Mouse (Mus musculus) E14TG2a.4 (cell line): Measurements from ENCODE around the gene Prtg.

Source experiments
- H3K27me3 ChIP-seq: 2 replicates; pipeline ENCODE4 v1.6.1; 2014; ENCODE audit warnings: low read length, control low read depth; ENCODE audit not compliant: insufficient read depth
- H3K36me3 ChIP-seq: 2 replicates; pipeline ENCODE4 v1.6.1; 2014; ENCODE audit warnings: low read length, control low read depth; ENCODE audit not compliant: insufficient read depth
- H3K4me1 ChIP-seq: replicated peaks from 2 replicates; pipeline ENCODE4 v1.6.1; 2014; ENCODE audit warnings: low read depth, low read length, control low read depth
- H3K4me3 ChIP-seq: replicated peaks from 2 replicates; pipeline ENCODE4 v1.5.1; 2014; ENCODE audit warnings: mild to moderate bottlenecking, low read length
- H3K9me3 ChIP-seq: 2 replicates; pipeline ENCODE4 v1.6.1; 2014; ENCODE audit warnings: low read length, control low read depth
- CTCF ChIP-seq: conservative IDR thresholded peaks from 2 replicates; pipeline ENCODE4 v1.5.1; 2014; ENCODE audit warnings: low read length
- NANOG ChIP-seq: IDR thresholded peaks from 2 replicates; pipeline ENCODE4 v1.6.1; 2014; ENCODE audit warnings: borderline replicate concordance, low read length, mixed read lengths
- POU5F1 ChIP-seq: IDR thresholded peaks from 2 replicates; pipeline ENCODE4 v1.6.1; 2014; ENCODE audit warnings: low read length, borderline replicate concordance

The Prtg gene

DNA sequence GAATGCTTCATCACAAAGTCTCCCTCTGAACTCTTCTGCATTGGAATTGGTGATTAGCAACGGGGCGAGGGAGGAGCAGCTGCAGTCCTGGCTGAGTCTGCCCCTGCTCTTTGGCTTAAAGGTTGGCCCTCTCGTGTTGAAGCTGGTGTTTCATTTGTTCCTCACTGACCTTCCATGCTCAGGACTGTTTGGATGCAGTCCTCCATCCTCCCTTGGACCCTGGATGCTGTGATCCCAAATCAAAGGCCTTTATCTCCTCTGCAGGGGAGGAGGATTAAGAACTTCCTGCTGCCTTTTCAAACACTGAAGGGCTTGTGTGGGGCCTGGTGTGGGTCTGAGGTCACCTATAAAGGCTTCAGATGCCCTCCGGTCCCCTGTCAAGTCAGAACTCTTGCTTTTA lies 18.8 kb downstream of the Prtg start:
- no peaks in the 10 kb centered on the region for H3K36me3 ChIP-seq
- peaks cover 31% of the 10 kb centered on the region for H3K4me1 ChIP-seq
- H3K27me3 ChIP-seq: no peaks in the 10 kb centered on the region
- H3K4me3 ChIP-seq: 0 out of 2 replicates have a peak overlapping the region, but pooled peaks have one; percentile 3
- H3K9me3 ChIP-seq: no peaks in the 10 kb centered on the region
- TF ChIP-seq POU5F1: no peak
- TF ChIP-seq NANOG: no peak
- no peak for TF ChIP-seq CTCF

DNA sequence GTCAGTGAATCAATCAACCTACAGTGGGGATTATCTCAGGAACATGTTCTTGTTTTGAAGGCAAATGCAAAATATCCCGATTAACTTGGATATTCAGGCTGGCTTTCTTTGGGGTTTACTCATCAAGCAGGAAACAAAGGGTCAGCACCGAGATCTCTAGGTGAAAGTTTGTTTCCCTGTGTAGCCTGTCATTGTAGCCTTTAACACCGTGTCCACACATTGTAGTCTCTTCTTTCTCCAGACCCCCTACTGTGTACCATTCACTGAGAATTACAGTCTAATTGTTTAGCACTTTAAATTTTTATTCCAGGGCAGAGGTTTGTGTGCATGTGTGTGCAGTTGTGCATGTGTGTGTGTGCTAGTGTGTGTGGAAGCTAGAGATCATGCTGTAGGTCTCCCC lies 19.3 kb downstream of the Prtg start:
- Histone ChIP-seq H3K36me3 (no peaks in the 10 kb centered on the region), H3K9me3 (no peaks in the 10 kb centered on the region), H3K4me1 (peaks cover 31% of the 10 kb centered on the region), H3K27me3 (no peaks in the 10 kb centered on the region), H3K4me3 (no peak overlapping the region)
- TF ChIP-seq CTCF: no peak
- TF ChIP-seq NANOG: no peak
- no peak for TF ChIP-seq POU5F1

DNA sequence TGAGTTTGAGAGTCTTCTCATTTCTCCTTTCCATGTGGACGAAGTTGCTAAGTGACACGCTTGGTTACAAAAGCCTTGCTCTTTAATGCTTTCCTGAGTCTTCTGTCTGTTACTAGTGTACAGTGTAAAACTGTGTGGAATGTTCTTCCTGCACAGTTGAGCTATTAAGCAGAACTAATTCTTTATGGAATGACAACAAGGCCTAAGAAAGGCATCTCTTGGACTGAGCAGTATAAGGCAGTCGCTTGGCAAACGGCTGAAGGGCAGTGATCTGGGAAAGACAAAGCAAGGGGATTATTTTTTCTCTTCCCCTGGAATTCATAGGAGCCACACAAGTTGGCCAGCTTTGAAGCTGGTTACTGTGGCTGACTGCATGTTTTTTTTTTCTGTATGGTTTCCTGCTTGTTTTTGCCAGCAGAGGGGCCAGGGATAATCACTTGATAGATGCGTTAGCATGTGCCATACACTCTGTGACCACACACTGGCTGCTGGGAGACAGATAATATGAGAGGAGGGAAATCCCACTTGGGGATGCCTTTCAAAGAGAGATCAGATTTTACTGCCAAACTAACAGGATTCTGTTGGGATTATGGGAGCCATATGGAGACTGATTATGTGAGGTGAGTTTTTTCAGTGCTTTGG lies 22.1 kb downstream of the Prtg start:
- H3K4me3 ChIP-seq: no peak overlapping the region
- no peaks in the 10 kb centered on the region for H3K9me3 ChIP-seq
- H3K36me3 ChIP-seq: no peaks in the 10 kb centered on the region
- TF ChIP-seq CTCF (no peak), NANOG (no peak), POU5F1 (no peak)
- H3K27me3 ChIP-seq: no peaks in the 10 kb centered on the region
- H3K4me1 ChIP-seq: peaks cover 29% of the 10 kb centered on the region

DNA sequence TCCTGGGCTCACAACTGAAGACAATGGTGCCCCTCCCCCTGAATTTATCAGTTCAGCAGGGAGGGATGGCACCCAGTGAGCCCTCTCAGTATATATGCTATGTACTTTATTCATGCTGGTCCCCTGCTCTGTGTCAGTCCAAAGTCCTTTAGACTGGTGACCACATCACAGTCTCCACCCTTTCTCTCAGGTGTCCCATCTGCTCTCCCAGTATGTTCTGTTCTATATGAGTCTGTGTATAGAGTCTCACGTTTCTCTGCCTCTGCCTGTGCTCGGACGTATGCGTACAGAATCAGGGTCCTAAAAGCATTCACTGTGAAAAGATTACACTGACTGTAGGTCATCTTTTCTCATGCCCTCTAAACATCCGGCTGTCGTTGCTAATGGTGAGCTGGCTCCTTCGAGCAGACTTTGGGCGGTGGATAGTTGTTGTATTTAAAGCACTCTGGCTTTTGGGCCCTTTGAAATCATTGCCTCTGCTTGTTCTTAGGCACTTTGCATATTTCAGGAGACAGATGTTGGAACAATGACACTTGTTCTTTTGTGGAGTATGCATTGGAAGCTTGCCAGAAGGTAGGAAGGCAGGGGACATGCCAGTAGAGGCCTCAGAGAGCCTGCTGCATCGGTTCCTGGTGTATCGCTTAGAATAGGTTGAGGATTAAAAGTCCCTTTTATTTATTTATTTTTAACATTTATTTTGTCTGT lies 27.5 kb downstream of the Prtg start:
- Histone ChIP-seq H3K36me3 (no peaks in the 10 kb centered on the region), H3K27me3 (no peaks in the 10 kb centered on the region), H3K4me3 (no peak overlapping the region), H3K9me3 (no peaks in the 10 kb centered on the region), H3K4me1 (peaks cover 43% of the 10 kb centered on the region)
- TF ChIP-seq NANOG (0 out of 2 replicates have a peak, but pooled peaks have one; percentile 16), POU5F1 (no peak)

DNA sequence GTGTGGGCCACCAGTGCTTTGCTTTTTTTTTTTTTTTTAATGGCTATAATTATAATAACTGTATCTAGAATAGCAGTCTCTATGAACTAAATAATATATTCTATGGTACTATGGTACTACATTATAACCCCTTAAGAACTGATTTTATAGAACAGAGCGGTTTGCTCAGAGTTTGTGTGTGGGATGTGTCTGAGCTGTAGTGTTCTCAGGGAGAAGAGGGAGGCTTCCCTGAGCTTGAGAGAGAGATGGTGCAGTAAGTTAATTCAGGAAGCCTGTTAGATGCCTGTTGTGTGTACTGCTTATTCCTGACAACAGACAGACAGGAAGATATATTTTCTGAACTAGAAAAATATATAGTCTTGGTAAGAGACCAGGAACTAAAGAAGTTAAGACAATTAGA lies 28.3 kb downstream of the Prtg start:
- H3K9me3 ChIP-seq: no peaks in the 10 kb centered on the region
- TF ChIP-seq NANOG (no peak), POU5F1 (no peak), CTCF (no peak)
- H3K4me1 ChIP-seq: peaks cover 50% of the 10 kb centered on the region
- no peak overlapping the region for H3K4me3 ChIP-seq
- no peaks in the 10 kb centered on the region for H3K27me3 ChIP-seq
- H3K36me3 ChIP-seq: no peaks in the 10 kb centered on the region

DNA sequence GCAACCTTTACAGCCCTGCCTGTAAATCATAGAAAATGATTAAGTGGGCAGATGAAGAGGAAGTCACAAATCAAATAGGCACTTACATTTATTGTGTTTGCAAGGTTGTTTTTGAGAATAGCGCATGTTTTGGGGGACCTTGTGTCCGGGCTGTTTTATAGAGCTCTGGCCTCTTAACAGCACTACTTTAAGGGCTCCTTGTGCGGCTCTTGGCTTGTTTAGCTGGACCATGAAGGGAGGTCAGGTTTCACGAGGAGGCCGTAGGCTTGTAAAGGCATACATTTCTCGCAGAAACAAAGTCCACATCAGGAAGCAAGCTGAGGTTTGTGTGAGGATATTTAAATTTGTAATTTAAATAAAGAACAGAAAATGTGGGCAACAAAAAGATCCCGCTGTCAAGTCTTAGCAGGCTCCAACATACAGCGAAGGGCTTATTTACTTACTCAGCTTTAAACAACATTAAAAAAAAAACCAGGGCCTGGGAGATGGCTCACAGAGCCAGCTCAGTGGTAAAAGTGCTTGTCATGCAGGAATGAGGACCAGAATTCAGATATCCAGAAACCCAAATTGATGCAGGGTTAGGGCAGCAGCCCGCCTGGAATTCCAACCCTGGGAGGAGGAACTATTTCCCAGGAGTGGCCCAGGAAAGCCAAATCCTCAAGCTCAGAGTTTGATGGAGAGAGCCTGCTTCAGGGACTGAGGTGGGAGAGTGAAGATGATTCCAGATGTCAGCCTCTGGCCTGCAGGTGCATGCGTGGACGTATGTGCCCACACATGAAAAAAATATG lies 30.2 kb downstream of the Prtg start:
- Histone ChIP-seq H3K27me3 (no peaks in the 10 kb centered on the region), H3K4me1 (peaks cover 54% of the 10 kb centered on the region), H3K4me3 (no peak overlapping the region), H3K36me3 (no peaks in the 10 kb centered on the region), H3K9me3 (no peaks in the 10 kb centered on the region)
- TF ChIP-seq POU5F1 (no peak), CTCF (no peak), NANOG (no peak)

DNA sequence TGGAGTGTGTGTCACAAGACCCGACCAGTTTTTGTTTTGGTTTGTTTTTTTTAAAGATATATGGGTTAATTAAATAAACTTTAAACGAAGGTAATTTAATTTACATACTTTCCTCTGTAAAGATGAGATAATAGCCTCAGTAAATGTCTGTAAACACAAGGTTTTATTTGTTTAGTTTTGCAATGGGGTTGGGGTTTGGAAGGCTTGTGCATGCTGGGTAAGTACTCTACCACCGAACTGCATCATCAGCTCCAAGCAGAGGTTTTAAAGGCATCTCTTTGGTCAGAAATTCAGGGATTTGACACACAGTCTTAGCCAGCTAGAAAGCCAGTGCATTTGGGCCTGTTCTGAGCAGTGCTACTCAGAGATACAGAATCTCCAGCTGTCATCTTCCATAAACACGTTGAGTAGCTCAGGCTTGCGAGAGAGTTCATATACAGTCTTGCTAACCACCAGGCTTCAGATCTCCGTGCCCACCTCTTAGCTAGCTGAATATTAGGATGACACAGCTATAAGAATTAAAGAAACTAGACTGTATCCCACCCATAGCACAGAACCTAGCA lies 31.0 kb downstream of the Prtg start:
- TF ChIP-seq POU5F1: no peak
- TF ChIP-seq CTCF: no peak
- no peak for TF ChIP-seq NANOG
- Histone ChIP-seq H3K4me3 (no peak overlapping the region), H3K9me3 (no peaks in the 10 kb centered on the region), H3K36me3 (no peaks in the 10 kb centered on the region), H3K4me1 (peaks cover 54% of the 10 kb centered on the region), H3K27me3 (no peaks in the 10 kb centered on the region)

DNA sequence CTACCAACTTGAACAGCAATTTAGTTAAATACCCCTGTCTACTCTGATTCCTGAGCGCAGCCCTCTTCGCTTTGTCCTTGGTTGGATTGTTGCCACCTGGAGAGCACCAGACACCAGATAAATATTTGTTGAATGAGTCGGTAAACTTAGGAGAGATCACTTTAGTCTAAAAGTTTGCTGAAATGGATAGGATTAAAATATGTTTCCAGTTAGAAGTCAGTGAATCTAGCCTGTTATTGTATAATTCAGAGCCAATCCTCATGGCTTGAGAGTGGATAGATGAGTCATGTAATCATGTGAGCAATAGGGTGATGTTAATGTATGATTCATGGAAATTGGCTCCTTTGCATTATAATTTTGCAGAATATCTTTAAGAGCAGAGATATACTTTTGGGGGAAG lies 31.6 kb downstream of the Prtg start:
- Histone ChIP-seq H3K4me3 (no peak overlapping the region), H3K4me1 (peaks cover 51% of the 10 kb centered on the region), H3K9me3 (no peaks in the 10 kb centered on the region), H3K36me3 (no peaks in the 10 kb centered on the region), H3K27me3 (no peaks in the 10 kb centered on the region)
- TF ChIP-seq POU5F1 (no peak), CTCF (no peak), NANOG (no peak)
